Mouse (Mus musculus) megakaryocyte-erythroid progenitor cell, adult 5-6 weeks (primary cell): ENCODE measurements around the gene Drd1. TPM values are rescaled to one million over a fixed set of nuclear protein-coding genes. Genes with fewer than 3 reads are reported as not detected.

ENCODE experiments used
- ATAC-seq: replicated peaks from 2 replicates; pipeline ENCODE4 v1.8.0; 2016; ENCODE audit warnings: mild to moderate bottlenecking, inconsistent platforms; ENCODE audit not compliant: severe bottlenecking, poor library complexity, low FRiP score, low TSS enrichment
- total RNA-seq, 2 experiments: library from RNA; stranded (forward) in 1 of 2; stranded (reverse) in 1 of 2; fragments of 200-1000, 215-1000 nt in 1 of 2; fragments of >200 nt in 1 of 2; fragmentation: Nextera tagmentation in 1 of 2; gene quantifications; 2 replicates each; pipeline ENCODE4 v1.2.3; 2014 to 2017

Drd1 gene
- total RNA-seq (2014; fragmentation: Nextera tagmentation), result not detected in 2 replicates
- total RNA-seq (2017), result not detected in 2 replicates

- ATAC-seq, result peak; percentile 96
These were observed at the start of gene Drd1 for GRCm38 (mm10) chr13:54055448-54055861. Gene Drd1 (minus strand): TSS chr13:54055705.

GRCm38 (mm10) chr13:54103866-54104265 is 48.4 kb upstream of the Drd1 start:
- ATAC-seq, result no peak

GRCm38 (mm10) chr13:54103271-54103670 is 47.8 kb upstream of the Drd1 start:
- ATAC-seq, result no peak

- ATAC-seq, result no peak
These were observed 46.6 kb upstream of the Drd1 start for GRCm38 (mm10) chr13:54102061-54102460.

- no peak for ATAC-seq
These were observed 45.7 kb upstream of the Drd1 start for GRCm38 (mm10) chr13:54101031-54101820.

- ATAC-seq, result no peak
These were observed 42.3 kb upstream of the Drd1 start for GRCm38 (mm10) chr13:54097797-54098196.

GRCm38 (mm10) chr13:54097227-54097626 is 41.7 kb upstream of the Drd1 start:
- no peak for ATAC-seq

- no peak for ATAC-seq
These were observed 40.2 kb upstream of the Drd1 start for GRCm38 (mm10) chr13:54095721-54096120.

GRCm38 (mm10) chr13:54094963-54095362 is 39.5 kb upstream of the Drd1 start:
- no peak for ATAC-seq

- no peak for ATAC-seq
These were observed 38.8 kb upstream of the Drd1 start for GRCm38 (mm10) chr13:54094349-54094748.

GRCm38 (mm10) chr13:54091719-54092118 is 36.2 kb upstream of the Drd1 start:
- 0 out of 2 replicates have a peak, but pooled peaks have one; percentile 61 for ATAC-seq

GRCm38 (mm10) chr13:54085266-54085665 is 29.8 kb upstream of the Drd1 start:
- no peak for ATAC-seq

GRCm38 (mm10) chr13:54084826-54085225 is 29.3 kb upstream of the Drd1 start:
- ATAC-seq, result no peak

- ATAC-seq, result no peak
These were observed 28.7 kb upstream of the Drd1 start for GRCm38 (mm10) chr13:54084178-54084577.

GRCm38 (mm10) chr13:54082946-54083345 is 27.4 kb upstream of the Drd1 start:
- ATAC-seq, result peak; percentile 57; the same call in 1 of the 2 replicates

- ATAC-seq, result no peak
These were observed 25.3 kb upstream of the Drd1 start for GRCm38 (mm10) chr13:54080785-54081184.

GRCm38 (mm10) chr13:54079782-54080759 is 24.6 kb upstream of the Drd1 start:
- ATAC-seq, result no peak

- no peak for ATAC-seq
These were observed 22.1 kb upstream of the Drd1 start for GRCm38 (mm10) chr13:54077470-54078174.

GRCm38 (mm10) chr13:54076762-54077460 is 21.4 kb upstream of the Drd1 start:
- ATAC-seq, result no peak
